Mouse (Mus musculus) c-Kit-positive CD71-positive TER-119-positive erythroid progenitor cells, embryonic 14.5 days (primary cell): Measurements from ENCODE around the gene Map3k14.

Experiments
- DNase-seq: peaks from one replicate; pipeline ENCODE4 v3.0.0-alpha.2; 2013; ENCODE audit warnings: low spot score

Map3k14 gene

DNA sequence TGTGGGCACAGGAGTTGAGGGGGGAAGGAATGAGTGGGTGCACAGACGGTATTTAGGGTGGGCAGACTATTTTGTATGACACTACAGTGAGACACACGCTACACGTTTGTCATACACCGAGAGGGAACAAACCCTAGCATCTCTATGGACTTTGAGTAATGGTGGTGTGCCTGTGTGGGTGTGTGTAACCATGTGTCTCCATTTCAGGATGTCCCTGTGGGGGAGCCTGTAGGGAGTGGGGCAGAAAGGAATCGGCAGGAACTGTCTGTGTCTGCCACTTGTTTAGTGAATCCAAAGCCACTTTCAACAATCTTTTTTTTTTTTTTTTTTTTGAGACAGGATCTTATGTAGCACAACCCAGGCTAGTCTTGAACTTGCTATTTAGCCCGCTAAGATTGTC is 61.1 kb downstream of the Map3k14 start:
- no peak for DNase-seq

- DNase-seq: no peak
Observed at GRCm38 (mm10) chr11:103202376-103202775, 64.9 kb downstream of the Map3k14 start.

GRCm38 (mm10) chr11:103201664-103202063 is 65.6 kb downstream of the Map3k14 start:
- no peak for DNase-seq

DNA sequence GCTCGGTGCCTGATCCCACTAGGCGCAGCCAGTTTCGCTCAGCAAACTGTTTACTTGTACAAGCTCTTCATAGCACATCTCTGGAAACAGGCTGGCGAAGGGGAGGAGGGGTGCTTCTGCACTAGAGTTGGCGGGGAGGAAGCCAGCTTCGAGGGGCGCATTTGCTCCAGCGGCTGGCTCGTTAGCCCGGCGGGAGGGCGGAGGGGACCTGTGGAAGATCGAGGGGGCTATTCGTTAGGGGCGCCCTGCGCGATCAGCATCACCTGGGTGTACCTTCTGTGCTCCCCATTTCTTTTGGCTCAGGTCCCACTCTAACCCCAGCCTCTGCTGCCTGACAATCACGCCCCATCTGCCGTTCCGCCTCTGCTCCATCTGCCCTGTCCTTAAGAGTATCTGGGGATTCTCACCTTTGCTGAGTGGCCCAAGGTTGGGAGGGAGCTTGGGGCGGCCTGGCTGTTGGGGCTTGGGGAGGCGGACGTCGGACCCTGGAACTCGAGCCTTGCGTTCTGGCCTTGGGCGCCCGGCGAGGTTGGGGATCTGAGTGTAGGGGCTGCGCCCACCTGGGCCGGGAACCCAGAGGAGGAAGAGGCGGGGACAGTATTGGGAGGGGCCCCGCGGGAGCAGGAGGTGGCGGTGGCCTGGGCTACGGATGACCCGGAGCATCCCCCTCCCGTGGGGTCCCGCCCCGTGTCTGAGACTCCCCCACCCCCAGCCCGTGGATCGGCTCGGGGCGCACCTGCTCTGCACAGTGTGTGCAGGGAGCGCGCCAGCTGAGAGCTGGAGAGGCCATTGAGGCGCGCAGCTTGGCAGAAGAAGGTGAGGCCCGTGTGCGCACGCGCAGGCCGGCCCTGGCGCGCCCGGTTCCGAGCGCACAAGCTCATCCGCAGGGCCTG is 68.1 kb downstream of the Map3k14 start:
- no peak for DNase-seq

GRCm38 (mm10) chr11:103198339-103198738 is 68.9 kb downstream of the Map3k14 start:
- no peak for DNase-seq

DNA sequence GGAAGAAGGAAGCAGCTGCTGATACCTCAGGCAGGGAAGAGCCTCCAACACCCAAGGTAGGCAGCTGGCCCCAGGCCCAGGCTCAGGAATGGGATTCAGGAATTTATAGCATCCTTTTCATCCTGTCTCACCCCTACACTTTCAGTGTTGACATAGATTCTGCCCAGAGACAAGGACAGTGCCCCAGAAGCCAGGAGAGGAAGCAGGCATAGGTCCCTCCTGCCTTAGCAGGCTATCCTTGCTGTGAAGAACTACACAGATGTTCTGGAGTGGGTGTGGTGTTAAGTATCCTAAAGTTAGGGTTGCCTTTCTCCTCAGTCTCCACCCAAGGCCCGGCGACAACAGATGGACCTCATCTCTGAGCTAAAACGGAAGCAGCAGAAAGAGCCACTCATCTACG is 69.9 kb downstream of the Map3k14 start:
- DNase-seq: no peak

DNA sequence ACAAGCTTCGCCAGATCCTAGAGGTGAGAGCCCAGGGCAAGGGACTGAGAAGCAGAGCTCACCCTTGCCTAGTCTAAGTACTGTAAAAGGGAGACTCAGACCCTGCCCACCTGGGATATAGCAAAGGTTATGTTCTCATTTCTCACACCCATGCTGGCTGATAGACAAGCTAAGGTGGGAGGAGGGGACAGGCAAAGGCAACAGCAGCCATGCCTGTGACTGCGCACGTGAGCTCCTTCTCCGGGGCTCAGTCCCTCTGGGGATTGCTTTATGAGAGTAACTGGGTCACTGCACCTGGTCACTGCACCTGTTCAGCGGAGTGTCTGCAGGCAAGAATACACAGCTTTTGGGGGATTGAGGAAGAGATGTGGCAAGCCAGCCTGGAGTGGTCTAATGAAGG is 71.6 kb downstream of the Map3k14 start:
- no peak for DNase-seq

DNA sequence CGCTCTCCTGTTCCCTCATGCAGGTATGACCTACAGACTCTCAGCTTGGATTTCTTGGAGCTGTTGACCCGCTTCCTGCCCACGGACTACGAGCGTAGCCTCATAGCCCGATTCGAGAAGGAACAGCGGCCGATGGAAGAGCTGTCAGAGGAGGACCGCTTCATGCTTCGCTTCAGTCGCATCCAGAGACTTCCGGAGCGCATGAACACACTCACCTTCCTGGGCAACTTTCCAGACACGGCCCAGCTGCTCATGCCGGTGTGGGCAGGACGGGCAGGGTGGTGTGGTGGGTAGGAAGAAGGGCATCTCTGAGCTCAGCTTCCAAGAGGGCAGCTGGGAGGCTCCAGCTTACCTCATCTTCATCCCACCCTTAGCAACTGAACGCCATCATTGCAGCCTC is 72.0 kb downstream of the Map3k14 start:
- DNase-seq: no peak

DNA sequence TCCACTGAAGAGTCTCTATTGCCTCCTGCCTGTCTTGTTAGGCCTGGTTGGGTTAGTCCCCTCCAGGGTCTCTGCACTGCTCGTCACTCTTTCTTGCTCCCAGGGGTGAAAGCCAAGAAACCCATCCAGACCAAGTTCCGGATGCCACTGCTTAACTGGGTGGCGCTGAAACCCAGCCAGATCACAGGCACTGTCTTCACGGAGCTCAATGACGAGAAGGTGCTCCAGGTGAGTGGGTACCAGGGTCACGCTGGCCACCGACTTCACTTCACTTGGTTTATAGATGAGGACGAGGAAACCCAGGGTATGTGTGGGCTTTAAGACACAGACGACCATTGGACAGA is 73.5 kb downstream of the Map3k14 start:
- no peak for DNase-seq

DNA sequence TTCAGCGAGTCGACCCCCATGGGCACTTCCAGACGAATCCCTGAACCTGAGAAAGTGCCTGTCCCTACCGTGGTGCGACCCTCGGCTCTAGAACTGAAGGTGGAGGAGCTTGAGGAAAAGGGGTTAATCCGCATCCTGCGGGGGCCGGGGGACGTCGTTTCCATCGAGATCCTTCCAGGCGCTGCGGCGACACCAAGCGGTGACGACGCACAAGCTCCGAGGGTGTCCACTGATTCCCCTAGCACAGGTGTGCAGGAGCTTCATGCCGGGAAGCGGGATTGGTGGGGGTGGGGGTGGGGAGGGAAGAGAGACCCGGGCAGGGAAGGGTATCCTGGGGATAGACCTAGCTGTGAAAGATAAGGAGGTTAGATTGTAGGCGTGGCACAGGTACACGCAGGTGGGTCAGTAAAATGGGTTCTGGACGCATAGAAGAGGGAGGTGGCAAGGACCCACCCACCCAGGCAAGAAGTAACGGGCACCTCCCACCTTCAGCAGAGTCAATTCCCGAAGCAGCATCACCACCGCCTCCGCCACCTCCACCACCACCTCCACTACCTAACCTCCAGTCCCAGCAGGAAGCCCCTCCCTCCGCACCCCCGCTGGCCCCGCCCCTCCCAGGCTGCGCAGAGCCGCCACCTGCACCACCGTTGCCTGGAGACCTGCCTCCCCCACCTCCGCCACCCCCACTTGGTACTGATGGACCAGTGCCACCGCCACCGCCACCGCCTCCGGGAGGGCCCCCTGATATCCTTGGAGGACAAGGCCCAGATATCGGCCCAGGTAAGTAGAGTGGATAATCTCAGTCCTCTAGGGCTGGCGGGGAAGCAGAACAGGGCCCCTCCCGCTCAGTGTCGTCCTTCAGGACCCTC is 74.1 kb downstream of the Map3k14 start:
- no peak for DNase-seq

DNA sequence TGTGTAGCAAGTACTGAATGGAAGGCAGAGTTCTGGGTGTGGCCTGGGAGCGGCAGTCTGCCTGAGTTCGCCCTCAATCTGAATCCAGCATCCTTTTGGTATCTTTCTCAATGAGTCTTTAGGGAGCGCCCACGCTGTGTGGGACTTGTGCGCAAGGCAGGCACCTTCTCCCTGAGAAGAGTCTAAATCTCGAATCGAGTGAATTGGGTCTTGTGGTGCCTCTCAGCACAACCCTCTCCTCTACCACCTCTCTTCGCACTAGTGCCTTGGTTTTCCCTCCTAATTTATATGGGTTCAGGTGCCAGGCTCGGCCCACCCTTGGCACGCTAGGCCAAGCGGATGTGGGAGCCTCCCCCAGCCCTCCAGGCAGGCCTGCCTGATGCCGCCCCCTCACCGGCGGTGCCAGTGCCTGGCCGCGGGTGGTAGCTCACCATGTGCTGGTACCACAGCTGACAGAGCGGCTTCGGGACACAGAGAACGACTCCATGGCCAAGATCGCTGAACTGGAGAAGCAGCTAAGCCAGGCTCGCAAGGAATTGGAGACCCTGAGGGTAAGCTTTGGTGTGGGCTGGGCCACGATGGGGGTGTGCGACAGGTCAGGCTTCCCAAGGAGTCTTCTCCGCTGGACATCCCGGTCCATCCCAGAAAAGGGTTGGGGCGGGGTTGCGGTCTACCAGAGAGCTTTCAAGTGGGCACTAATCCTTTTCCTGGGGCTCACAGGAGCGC is 74.9 kb downstream of the Map3k14 start:
- no peak for DNase-seq

DNA sequence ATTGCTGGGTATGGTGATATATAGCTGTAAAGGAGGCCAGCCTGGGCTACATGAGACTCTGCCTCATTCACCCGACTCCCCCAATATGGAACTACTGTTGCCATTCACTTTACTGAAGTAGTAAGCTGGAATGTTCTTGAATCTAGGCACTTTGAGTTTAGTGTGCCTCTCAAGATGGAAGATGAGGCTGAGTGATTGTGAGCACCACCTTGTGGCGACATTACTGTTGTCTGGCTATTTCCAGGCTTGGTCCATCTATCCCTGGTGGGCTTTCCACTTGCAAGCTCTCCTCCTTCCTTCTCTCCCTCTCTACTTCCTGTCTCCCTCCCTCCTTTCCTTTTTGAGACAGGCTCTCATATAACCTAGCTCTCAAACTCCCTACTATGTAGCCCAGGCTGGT is 82.4 kb downstream of the Map3k14 start:
- peak; percentile 23 for DNase-seq

DNA sequence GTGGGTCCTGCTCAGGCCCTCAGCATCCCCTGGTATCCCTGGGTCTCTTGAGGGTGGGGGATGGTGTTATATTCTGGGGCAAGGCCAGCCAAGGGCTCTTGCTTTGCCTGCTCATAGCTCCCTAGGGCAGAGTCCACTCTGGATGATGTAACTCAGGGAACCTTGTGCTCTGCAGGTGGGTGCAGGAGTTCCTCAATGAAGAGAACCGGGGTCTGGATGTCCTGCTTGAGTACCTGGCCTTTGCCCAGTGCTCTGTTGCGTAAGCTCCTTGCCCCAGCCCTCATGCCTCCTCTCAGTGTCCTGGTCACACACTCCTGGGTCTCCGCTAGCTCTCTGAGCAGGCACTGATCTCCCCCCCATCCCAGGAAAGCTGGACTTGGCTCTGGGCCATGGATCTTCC is 85.4 kb downstream of the Map3k14 start:
- no peak for DNase-seq

DNA sequence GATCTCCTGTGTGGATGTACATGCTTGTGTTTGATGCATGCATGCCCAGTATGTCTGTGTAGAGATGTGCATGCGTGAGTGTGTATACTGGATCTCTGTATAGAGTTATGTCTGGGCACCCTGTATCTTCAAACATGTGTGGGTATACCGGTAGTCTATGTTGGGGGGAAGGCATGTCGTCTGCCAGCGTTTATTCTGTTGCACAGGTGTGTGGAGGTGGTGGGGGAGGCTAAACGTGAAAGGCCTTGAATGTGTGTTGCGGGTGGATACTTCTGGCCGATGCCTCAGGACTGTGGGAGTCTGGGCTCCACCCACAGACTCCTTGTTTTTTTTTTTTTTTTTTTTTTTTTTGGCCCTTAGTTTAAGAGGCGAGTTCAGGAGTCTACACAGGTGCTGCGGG is 85.9 kb downstream of the Map3k14 start:
- no peak for DNase-seq

DNA sequence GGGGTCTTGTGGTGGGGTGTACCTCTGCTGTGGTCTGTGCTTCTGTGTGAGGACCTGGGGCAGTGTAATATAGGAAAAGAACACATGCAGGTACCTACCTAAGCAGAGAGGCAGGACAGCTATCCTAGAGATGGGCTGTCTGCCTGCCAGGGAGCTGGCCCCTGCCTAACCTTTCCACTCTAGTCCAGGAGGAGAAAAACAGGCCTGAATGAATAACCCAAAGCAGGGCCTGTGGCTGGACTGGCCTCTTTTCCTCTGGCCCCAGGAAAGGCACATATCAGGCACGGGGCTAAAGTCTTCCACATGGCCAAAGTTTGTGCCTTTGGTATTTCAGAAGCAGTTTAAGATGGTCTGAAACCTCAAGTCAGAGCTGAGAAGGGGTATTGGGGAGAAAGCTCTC is 86.8 kb downstream of the Map3k14 start:
- no peak for DNase-seq

GRCm38 (mm10) chr11:103178748-103179147 is 88.5 kb downstream of the Map3k14 start:
- no peak for DNase-seq

DNA sequence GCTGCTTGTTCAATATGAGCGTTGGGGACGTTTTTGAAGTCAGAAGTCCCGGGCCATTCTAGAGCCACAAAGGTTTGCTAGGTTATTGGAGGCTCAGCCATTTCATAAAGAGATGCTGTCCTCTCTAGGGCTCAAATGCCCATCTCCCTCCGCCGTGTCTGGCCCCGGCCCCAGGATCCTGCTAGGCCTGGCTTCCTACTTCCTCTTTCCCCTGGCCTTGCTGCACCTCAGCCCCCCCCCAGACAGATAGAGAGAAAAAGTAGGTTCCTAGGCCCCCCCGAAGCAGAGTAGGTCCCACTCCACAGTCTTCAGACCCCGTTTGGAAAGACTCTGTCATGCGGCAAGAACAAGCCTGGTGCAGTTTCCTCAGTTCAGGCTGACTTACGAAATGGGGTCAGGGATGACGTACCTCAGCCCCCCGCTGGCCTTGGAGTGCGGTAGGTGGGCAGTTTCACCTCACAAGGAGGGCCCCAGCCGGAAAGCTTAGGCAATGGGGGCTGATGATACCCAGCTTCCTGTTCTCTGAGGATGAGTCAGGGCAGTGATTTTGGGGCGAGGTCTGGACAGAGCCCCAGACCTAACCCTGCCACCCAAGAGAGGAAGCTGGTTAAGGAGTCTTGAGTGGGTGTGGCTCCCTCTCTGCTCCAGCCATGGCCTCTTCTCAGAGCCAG is 89.3 kb downstream of the Map3k14 start:
- no peak for DNase-seq

DNA sequence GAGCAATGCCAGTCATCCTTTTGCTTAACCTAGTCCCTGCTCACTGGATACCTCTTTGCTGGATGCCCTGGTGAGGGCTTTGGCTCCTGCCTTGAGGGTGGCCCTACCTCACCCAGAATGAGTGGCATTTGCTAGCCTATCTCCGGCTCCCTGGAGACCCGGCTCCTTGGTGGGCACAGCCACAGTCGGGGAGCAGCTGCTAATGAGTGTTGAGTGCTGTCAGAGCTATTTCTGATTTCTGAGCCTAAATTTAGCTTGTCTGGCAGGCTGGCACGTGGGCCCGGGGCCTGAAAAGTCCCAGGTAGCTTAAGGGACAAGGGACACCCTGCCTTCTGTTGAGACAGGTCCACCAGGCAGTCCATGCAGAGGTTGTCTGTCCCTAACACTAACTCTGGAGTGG is 90.1 kb downstream of the Map3k14 start:
- no peak for DNase-seq

- DNase-seq: no peak
Observed at GRCm38 (mm10) chr11:103176510-103176909, 90.8 kb downstream of the Map3k14 start.

DNA sequence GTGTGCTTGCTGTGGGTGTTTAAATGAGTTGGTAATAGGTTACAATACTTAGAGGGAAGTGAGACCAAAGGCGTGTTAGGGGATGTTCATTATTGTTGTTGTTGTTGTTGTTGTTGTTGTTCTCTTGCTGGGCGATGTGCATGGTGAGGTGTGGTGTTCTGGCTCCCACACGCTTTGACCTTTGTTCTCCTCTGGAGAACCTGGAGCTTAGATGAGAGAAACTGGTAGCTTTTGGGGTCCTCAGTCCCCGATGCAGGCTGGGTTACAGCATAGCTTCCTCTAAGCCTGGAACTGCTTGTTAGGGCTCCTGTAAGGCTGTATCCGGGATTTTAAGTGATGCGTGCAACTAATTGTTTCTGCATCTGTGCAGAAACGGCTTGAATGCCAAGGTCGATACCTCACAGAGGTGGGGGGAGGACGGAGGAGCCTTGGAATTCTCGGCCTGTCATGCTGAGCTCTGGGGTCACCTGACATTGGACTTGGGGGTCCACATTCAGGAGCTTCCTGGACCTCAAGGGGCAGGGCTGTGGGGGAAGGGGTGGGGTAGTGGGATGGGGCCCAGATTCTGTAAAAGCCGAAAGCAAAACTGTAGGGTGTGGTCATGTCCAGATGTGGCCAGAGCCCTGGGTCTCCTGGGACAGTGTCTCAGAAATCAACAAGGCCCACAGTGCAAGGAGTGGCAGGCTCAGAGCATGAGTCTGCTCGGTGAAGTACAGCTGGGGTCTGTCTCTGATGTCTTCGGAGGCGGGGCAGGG is 91.4 kb downstream of the Map3k14 start:
- DNase-seq: no peak

GRCm38 (mm10) chr11:103174891-103175391 is 92.3 kb downstream of the Map3k14 start:
- DNase-seq: no peak
